Mouse (Mus musculus): ENCODE data around the gene Wdr18. TPM values are rescaled to one million over a fixed set of nuclear protein-coding genes. Genes with fewer than 3 reads are reported as not detected.
A peak's percentile ranks its signal among the peaks of the same experiment; 100 is the strongest.

Gene Wdr18
- polyA plus RNA-seq (2015; fragmentation: Nextera tagmentation; extraction: Ambion mirVana), result 90.3 and 94.8 TPM in 2 replicates

DNA sequence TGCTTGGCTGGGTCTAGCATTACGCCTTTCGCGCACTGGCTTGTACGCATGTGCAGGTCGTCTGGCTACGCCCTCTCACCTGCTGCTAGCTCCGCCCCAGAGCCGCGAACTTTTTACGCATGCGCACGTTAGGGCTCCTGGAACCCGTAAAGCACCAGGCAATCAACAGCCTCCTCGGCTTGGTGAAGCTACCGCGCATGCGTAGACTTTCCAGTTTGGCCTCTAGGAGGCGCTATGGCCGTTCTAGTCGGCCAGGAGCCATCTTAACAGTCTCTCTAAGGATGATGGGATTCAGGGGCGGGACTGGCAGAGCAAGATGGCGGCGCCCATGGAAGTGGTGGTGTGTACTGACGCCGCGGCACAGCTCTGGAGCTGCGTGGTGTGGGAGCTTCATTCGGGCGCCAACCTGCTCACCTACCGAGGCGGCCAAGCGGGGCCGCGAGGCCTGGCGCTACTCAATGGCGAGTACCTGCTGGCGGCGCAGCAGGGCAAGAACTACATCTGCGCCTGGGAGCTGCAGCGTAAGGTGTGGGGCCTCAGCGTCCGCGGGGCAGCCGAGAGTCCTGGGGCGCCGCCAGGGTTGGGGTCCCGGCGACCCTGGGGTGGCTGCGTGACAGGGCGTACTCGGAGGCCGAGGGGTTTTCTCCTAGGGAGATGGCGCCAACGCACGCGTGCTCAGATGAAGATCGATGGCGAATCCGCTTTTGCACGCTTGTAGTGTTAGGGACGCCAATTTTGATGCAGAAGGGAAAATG is at the start of gene Wdr18:
TSS of gene Wdr18 (plus strand) at position 306 of the 755 bp plus-strand sequence.
- Histone ChIP-seq H3K4me3 (replicated peaks) (peak within 1 kb of the TSS; percentile 72), H3K4me2 (replicated peaks) (peak within 1 kb of the TSS; percentile 72), H3K9me3 (no peaks in the 10 kb centered on the region), H3K4me1 (replicated peaks) (peaks cover 14% of the 10 kb centered on the region; the same call in 1 of the 2 replicates), H3K27ac (peak within 1 kb of the TSS; percentile 75), H3K9ac (peak within 1 kb of the TSS; percentile 77), H3K36me3 (peaks cover 16% of the 10 kb centered on the region), H3K27me3 (replicated peaks) (no peaks in the 10 kb centered on the region)
- WGBS, result under 1% methylated on average over 61 of the region's 61 CpGs
- peak; percentile 95 for ATAC-seq

- no peaks in the 10 kb centered on the region for H3K9me3 ChIP-seq
- WGBS, result 88% methylated on average over 4 of the region's 4 CpGs
- H3K4me3 ChIP-seq (replicated peaks), result no peak within 1 kb of the TSS
- H3K4me2 ChIP-seq (replicated peaks), result no peak within 1 kb of the TSS
- H3K27ac ChIP-seq, result no peak within 1 kb of the TSS
- ATAC-seq, result no peak
- no peak within 1 kb of the TSS for H3K9ac ChIP-seq
- H3K27me3 ChIP-seq (replicated peaks), result no peaks in the 10 kb centered on the region
- H3K36me3 ChIP-seq, result peaks cover 23% of the 10 kb centered on the region
- peaks cover 31% of the 10 kb centered on the region for H3K4me1 ChIP-seq (replicated peaks)
Observed at GRCm38 (mm10) chr10:79910556-79910955, 49.4 kb upstream of the Wdr18 start, which contains the start of gene Gm26602. Gene Gm26602, plus strand, starts transcription at chr10:79910856.

DNA sequence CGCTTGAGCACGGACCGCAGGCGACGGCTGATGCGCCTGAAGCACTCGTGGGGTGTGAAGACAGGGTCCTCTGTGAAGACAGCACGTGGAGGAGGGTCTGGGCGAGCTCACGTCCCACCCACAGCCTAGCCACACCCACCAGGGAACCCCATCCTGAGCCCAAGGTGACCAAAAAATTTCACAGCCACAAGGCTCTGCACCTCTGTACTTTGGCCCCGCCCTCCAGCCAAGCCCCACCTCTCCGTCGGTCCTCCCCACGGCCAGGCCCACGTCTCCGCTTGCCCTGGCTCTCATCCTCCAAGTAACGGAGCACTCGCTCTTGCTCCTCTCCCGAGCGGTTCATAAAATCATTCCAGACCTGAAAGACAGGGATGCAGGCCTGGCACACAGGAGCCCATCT is 47.5 kb upstream of the Wdr18 start:
- Histone ChIP-seq H3K36me3 (peaks cover 10% of the 10 kb centered on the region), H3K4me1 (replicated peaks) (peaks cover 37% of the 10 kb centered on the region), H3K4me3 (replicated peaks) (no peak overlapping the region), H3K27ac (no peak overlapping the region), H3K4me2 (replicated peaks) (no peak overlapping the region), H3K27me3 (replicated peaks) (peaks cover under 1% of the 10 kb centered on the region; the same call in 1 of the 2 replicates), H3K9ac (no peak overlapping the region), H3K9me3 (no peaks in the 10 kb centered on the region)
- ATAC-seq, result no peak
- 64% methylated on average over 20 of the region's 20 CpGs for WGBS

DNA sequence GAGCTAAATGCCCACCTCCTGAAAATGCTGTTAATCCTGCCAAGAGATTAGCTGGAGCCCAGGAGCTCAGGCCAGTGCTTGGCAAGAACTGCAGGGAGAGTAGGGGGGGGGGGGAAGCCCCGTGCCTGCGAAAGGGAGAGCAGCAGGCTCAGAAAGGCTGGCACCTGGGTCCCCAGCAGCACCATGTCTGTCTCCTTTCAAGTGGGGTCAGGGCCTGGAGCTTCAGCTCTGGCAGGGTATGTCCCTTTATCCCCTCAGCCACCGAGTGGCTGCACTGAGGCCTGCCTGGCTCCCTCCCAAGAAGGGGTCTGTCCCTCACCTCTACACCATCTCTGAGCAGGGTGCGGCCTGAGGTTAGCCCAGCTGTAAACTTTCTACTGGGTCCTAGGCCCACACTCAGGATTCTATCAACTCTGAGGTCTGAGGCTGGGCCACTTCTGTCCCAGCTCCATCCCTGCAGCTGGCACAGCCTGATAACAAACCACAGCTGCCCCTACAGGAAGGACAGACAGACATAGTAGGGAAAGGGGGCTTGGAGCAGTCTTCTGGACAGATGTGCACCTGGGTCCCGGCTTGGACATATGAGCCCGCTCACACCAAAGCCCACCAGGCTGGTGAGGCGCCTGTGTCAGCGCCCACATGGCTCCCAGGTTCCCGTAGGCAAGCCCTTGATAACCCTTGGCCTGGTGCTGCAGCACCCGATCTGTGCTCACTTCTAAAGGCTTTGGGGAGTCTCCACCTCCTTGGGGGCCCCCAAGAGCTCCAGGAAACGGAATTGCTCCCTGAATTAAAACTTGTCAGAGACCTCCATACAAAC is 45.6 kb upstream of the Wdr18 start:
- peaks cover 46% of the 10 kb centered on the region for H3K4me1 ChIP-seq (replicated peaks)
- H3K4me3 ChIP-seq (replicated peaks), result no peak overlapping the region
- ATAC-seq, result no peak
- no peaks in the 10 kb centered on the region for H3K9me3 ChIP-seq
- H3K9ac ChIP-seq, result peak overlapping the region; percentile 20; the same call in 1 of the 2 replicates
- no peak overlapping the region for H3K27ac ChIP-seq
- H3K27me3 ChIP-seq (replicated peaks), result peaks cover 20% of the 10 kb centered on the region
- peak overlapping the region; percentile 92; the same call in 1 of the 2 replicates for H3K4me2 ChIP-seq (replicated peaks)
- H3K36me3 ChIP-seq, result peaks cover 10% of the 10 kb centered on the region
- 71% methylated on average over 11 of the region's 11 CpGs for WGBS

- H3K9ac ChIP-seq, result peak overlapping the region; percentile 0; the same call in 1 of the 2 replicates
Observed at GRCm38 (mm10) chr10:79914948-79915596, 44.9 kb upstream of the Wdr18 start.

DNA sequence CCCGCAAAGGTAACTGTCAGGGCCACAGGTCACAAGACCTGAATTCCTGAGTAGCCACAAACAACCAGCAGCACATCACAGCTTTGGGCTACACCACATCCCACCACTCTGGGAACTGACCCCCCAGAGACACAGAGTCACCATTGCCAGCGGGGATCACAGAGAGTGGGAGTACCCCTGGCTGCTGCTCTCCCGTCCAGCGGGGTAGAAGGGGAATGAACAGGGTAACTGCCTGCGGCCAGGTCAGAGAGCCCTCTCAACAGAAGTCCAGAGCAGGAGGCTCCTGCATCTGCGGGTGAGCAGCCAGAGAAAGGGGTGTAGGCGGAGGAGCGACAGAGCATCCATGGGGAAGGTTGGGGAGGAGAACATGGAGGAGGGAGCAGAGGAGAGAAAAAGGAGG is 43.9 kb upstream of the Wdr18 start:
- Histone ChIP-seq H3K4me1 (replicated peaks) (peaks cover 53% of the 10 kb centered on the region), H3K27me3 (replicated peaks) (peaks cover 36% of the 10 kb centered on the region), H3K4me3 (replicated peaks) (peak overlapping the region; percentile 75), H3K36me3 (peaks cover 8% of the 10 kb centered on the region), H3K9me3 (no peaks in the 10 kb centered on the region), H3K4me2 (replicated peaks) (peak overlapping the region; percentile 92), H3K27ac (0 out of 2 replicates have a peak overlapping the region, but pooled peaks have one; percentile 38), H3K9ac (peak overlapping the region; percentile 97)
- 8% methylated on average over 8 of the region's 8 CpGs for WGBS
- no peak for ATAC-seq

More at GRCm38 (mm10) chr10:79914948-79915596, 44.9 kb upstream of the Wdr18 start:
- WGBS, result 59% methylated on average over 7 of the region's 7 CpGs
- no peak for ATAC-seq
- peaks cover 10% of the 10 kb centered on the region for H3K36me3 ChIP-seq
- no peak overlapping the region for H3K4me3 ChIP-seq (replicated peaks)
- peaks cover 26% of the 10 kb centered on the region for H3K27me3 ChIP-seq (replicated peaks)
- no peak overlapping the region for H3K27ac ChIP-seq
- peak overlapping the region; percentile 92 for H3K4me2 ChIP-seq (replicated peaks)
- H3K4me1 ChIP-seq (replicated peaks), result peaks cover 45% of the 10 kb centered on the region
- H3K9me3 ChIP-seq, result no peaks in the 10 kb centered on the region

DNA sequence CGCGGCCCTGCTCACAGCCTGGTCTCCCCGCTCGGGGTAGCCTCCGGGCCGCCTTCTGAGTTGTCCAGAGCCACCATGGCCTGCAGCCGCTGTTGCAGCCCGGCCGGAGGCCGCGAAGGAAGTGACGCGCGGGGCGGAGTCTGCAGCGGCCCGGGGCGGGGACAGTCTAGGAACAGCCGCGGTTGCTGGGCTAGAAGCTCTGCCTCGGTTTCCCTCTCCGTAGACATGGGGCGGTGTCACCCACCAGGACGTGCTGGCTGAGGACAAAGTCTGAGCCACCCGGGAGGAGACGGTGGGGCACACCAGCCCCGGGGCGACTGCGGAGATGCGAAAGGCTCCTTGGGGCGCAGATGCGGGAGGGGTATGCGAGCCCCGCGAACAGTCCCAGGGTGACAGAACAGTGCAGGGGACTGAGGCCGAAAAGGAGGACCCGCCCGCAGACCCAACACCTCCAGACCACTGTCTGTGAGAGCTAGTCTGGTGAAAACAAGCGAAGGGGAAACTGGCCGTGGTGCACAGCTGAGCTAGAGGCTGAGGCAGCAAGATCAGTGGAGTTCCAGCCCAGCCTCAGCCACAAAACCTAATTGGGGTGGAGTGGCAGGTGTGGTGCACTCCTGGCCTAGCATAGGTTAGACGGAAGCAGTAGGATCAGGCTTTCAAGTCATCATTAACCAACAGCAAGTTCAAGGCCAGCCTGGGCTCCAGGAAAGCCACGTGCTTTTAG is 43.0 kb upstream of the Wdr18 start, which contains the start of gene Kiss1r:
TSS of gene Kiss1r (plus strand) at position 164 of the 724 bp plus-strand sequence.
- Histone ChIP-seq H3K27me3 (replicated peaks) (peaks cover 45% of the 10 kb centered on the region), H3K4me1 (replicated peaks) (peaks cover 59% of the 10 kb centered on the region), H3K27ac (peak within 1 kb of the TSS; percentile 77), H3K9me3 (no peaks in the 10 kb centered on the region), H3K4me3 (replicated peaks) (peak within 1 kb of the TSS; percentile 75), H3K9ac (peak within 1 kb of the TSS; percentile 97), H3K36me3 (0 out of 2 replicates have a peak, but pooled peaks cover under 1% of the 10 kb centered on the region), H3K4me2 (replicated peaks) (peak within 1 kb of the TSS; percentile 92)
- ATAC-seq, result peak; percentile 84
- 2% methylated on average over 42 of the region's 42 CpGs for WGBS

- 69% methylated on average over 5 of the region's 5 CpGs for WGBS
- H3K9me3 ChIP-seq, result no peaks in the 10 kb centered on the region
- peak overlapping the region; percentile 75 for H3K4me3 ChIP-seq (replicated peaks)
- peak overlapping the region; percentile 77; the same call in 1 of the 2 replicates for H3K27ac ChIP-seq
- H3K27me3 ChIP-seq (replicated peaks), result peaks cover 51% of the 10 kb centered on the region
- H3K36me3 ChIP-seq, result no peaks in the 10 kb centered on the region
- peaks cover 55% of the 10 kb centered on the region for H3K4me1 ChIP-seq (replicated peaks)
- no peak overlapping the region for H3K9ac ChIP-seq
- H3K4me2 ChIP-seq (replicated peaks), result peak overlapping the region; percentile 92
- no peak for ATAC-seq
Observed at GRCm38 (mm10) chr10:79917532-79918100, 42.3 kb upstream of the Wdr18 start.

- H3K9ac ChIP-seq, result peak overlapping the region; percentile 20; the same call in 1 of the 2 replicates
- H3K27me3 ChIP-seq (replicated peaks), result peaks cover 60% of the 10 kb centered on the region
- no peaks in the 10 kb centered on the region for H3K36me3 ChIP-seq
- H3K9me3 ChIP-seq, result no peaks in the 10 kb centered on the region
- H3K4me1 ChIP-seq (replicated peaks), result peaks cover 54% of the 10 kb centered on the region
- 12% methylated on average over 34 of the region's 35 CpGs for WGBS
- H3K4me2 ChIP-seq (replicated peaks), result peak overlapping the region; percentile 53
- peak overlapping the region; percentile 6 for H3K4me3 ChIP-seq (replicated peaks)
- ATAC-seq, result no peak
- H3K27ac ChIP-seq, result no peak overlapping the region
Observed at GRCm38 (mm10) chr10:79918231-79919078, 41.5 kb upstream of the Wdr18 start.

GRCm38 (mm10) chr10:79919251-79919849 is 40.6 kb upstream of the Wdr18 start:
- H3K27me3 ChIP-seq (replicated peaks), result peaks cover 60% of the 10 kb centered on the region
- H3K9ac ChIP-seq, result no peak overlapping the region
- no peaks in the 10 kb centered on the region for H3K9me3 ChIP-seq
- no peak for ATAC-seq
- 0 out of 2 replicates have a peak overlapping the region, but pooled peaks have one; percentile 6 for H3K4me3 ChIP-seq (replicated peaks)
- 4% methylated on average over 21 of the region's 21 CpGs for WGBS
- H3K27ac ChIP-seq, result no peak overlapping the region
- H3K36me3 ChIP-seq, result no peaks in the 10 kb centered on the region
- peaks cover 50% of the 10 kb centered on the region for H3K4me1 ChIP-seq (replicated peaks)
- H3K4me2 ChIP-seq (replicated peaks), result peak overlapping the region; percentile 53

Data from intestine, embryonic 15.5 days (tissue).